Mouse (Mus musculus) embryonic fibroblast, embryonic 13.5 days (primary cell): Measurements from ENCODE around the gene Tmem270. TPM values are rescaled to one million over a fixed set of nuclear protein-coding genes. Genes with fewer than 3 reads are reported as not detected.
A peak's percentile ranks its signal among the peaks of the same experiment; 100 is the strongest.

Experiments used
- H3K27ac ChIP-seq: 2 replicates; pipeline ENCODE4 v1.5.1; 2012; ENCODE audit warnings: low read length, control low read depth, inconsistent platforms; ENCODE audit not compliant: insufficient read depth
- H3K4me1 ChIP-seq: 2 replicates; pipeline ENCODE4 v1.6.1; 2011; ENCODE audit warnings: low read length; ENCODE audit not compliant: control insufficient read depth, insufficient read depth
- H3K4me3 ChIP-seq: 2 replicates; pipeline ENCODE4 v1.5.1; 2011; ENCODE audit warnings: mild to moderate bottlenecking, control low read depth, low read length; ENCODE audit not compliant: insufficient read depth
- CTCF ChIP-seq: IDR thresholded peaks from 2 replicates; pipeline ENCODE4 v1.5.1; 2011; ENCODE audit warnings: mild to moderate bottlenecking, control low read depth, low read length, moderate library complexity, borderline replicate concordance; ENCODE audit not compliant: insufficient read depth
- POLR2A ChIP-seq: IDR thresholded peaks from 2 replicates; pipeline ENCODE4 v1.6.1; 2011; ENCODE audit warnings: low read depth, mild to moderate bottlenecking, control low read depth, low read length, moderate library complexity
- polyA plus RNA-seq: library from polyadenylated mRNA; stranded (reverse); fragments of >200 nt; gene quantifications from 2 replicates; pipeline ENCODE4 v1.2.4, GENCODE M21; 2011; ENCODE audit warnings: low read depth; ENCODE audit not compliant: missing spikeins, insufficient read length

Tmem270 gene
- polyA plus RNA-seq, 1 experiment, result not detected

- no peak overlapping the region for H3K4me3 ChIP-seq
- H3K4me1 ChIP-seq, result no peaks in the 10 kb centered on the region
- H3K27ac ChIP-seq, result no peak overlapping the region
- TF ChIP-seq POLR2A (no peak), CTCF (no peak)
These were observed 6.8 kb upstream of the Tmem270 start for GRCm38 (mm10) chr5:134913352-134913751.

- H3K4me3 ChIP-seq, result no peak overlapping the region
- H3K27ac ChIP-seq, result no peak overlapping the region
- no peaks in the 10 kb centered on the region for H3K4me1 ChIP-seq
- TF ChIP-seq CTCF (no peak), POLR2A (no peak)
These were observed 5.4 kb upstream of the Tmem270 start for GRCm38 (mm10) chr5:134911901-134912300.

GRCm38 (mm10) chr5:134907135-134907534 is 602 bp upstream of the Tmem270 start:
- TF ChIP-seq CTCF (peak; percentile 96), POLR2A (no peak)
- Histone ChIP-seq H3K4me1 (no peaks in the 10 kb centered on the region), H3K4me3 (no peak overlapping the region), H3K27ac (no peak overlapping the region)

GRCm38 (mm10) chr5:134901644-134902027 is 4.9 kb downstream of the Tmem270 start:
- H3K4me3 ChIP-seq, result no peak overlapping the region
- H3K27ac ChIP-seq, result no peak overlapping the region
- H3K4me1 ChIP-seq, result no peaks in the 10 kb centered on the region
- no peak for TF ChIP-seq CTCF
- no peak for TF ChIP-seq POLR2A

- Histone ChIP-seq H3K4me1 (no peaks in the 10 kb centered on the region), H3K4me3 (no peak overlapping the region), H3K27ac (no peak overlapping the region)
- no peak for TF ChIP-seq POLR2A
These were observed 5.4 kb downstream of the Tmem270 start for GRCm38 (mm10) chr5:134901012-134901643.

GRCm38 (mm10) chr5:134897596-134897995 is 8.9 kb downstream of the Tmem270 start:
- Histone ChIP-seq H3K27ac (no peak overlapping the region), H3K4me3 (no peak overlapping the region), H3K4me1 (no peaks in the 10 kb centered on the region)
- TF ChIP-seq POLR2A, result no peak
- TF ChIP-seq CTCF, result no peak

- no peaks in the 10 kb centered on the region for H3K4me1 ChIP-seq
- H3K4me3 ChIP-seq, result no peak overlapping the region
- TF ChIP-seq CTCF, result no peak
- no peak for TF ChIP-seq POLR2A
- no peak overlapping the region for H3K27ac ChIP-seq
These were observed 9.6 kb downstream of the Tmem270 start for GRCm38 (mm10) chr5:134896965-134897364.

GRCm38 (mm10) chr5:134895291-134895690 is 11.2 kb downstream of the Tmem270 start:
- TF ChIP-seq CTCF (no peak), POLR2A (no peak)
- no peaks in the 10 kb centered on the region for H3K4me1 ChIP-seq
- H3K4me3 ChIP-seq, result no peak overlapping the region
- no peak overlapping the region for H3K27ac ChIP-seq

GRCm38 (mm10) chr5:134892717-134893116 is 13.8 kb downstream of the Tmem270 start:
- Histone ChIP-seq H3K4me1 (no peaks in the 10 kb centered on the region), H3K4me3 (no peak overlapping the region), H3K27ac (no peak overlapping the region)

GRCm38 (mm10) chr5:134891552-134891951 is 15.0 kb downstream of the Tmem270 start:
- Histone ChIP-seq H3K4me3 (no peak overlapping the region), H3K27ac (no peak overlapping the region), H3K4me1 (no peaks in the 10 kb centered on the region)
- TF ChIP-seq CTCF, result no peak
- TF ChIP-seq POLR2A, result no peak

More at GRCm38 (mm10) chr5:134892717-134893116, 13.8 kb downstream of the Tmem270 start:
- TF ChIP-seq POLR2A (no peak), CTCF (0 out of 2 replicates have a peak, but pooled peaks have one; percentile 10)
